Mouse (Mus musculus) CH12.LX (cell line): Measurements from ENCODE around the gene Rrm1. TPM values are rescaled to one million over a fixed set of nuclear protein-coding genes. Genes with fewer than 3 reads are reported as not detected.

Experiments used
- DNase-seq: peaks from one replicate; pipeline ENCODE4 v3.0.0-alpha.2; 2013; ENCODE audit errors: extremely low read depth
- H3K27ac ChIP-seq: 2 replicates; pipeline ENCODE4 v1.5.1; 2012; ENCODE audit warnings: low read depth, mild to moderate bottlenecking, control low read depth, moderate library complexity; ENCODE audit not compliant: insufficient read depth
- H3K27me3 ChIP-seq: replicated peaks from 2 replicates; pipeline ENCODE3; 2012; ENCODE audit warnings: inconsistent platforms
- H3K36me3 ChIP-seq, 2 experiments: replicated peaks in 1 of 2; 2 replicates each; pipeline versions ENCODE3 to v1.6.1; 2012; ENCODE audit warnings: inconsistent platforms in 1 of 2, low read length in 1 of 2, mild to moderate bottlenecking in 1 of 2, mixed read lengths in 1 of 2, moderate library complexity in 1 of 2; ENCODE audit not compliant: control insufficient read depth in 1 of 2, insufficient read depth in 1 of 2
- H3K4me1 ChIP-seq, 2 experiments: 2 replicates each; pipeline ENCODE4 v1.6.1; 2012; ENCODE audit warnings: inconsistent platforms in 1 of 2, moderate library complexity in 1 of 2; ENCODE audit not compliant: insufficient read depth in 2 of 2, control insufficient read depth in 1 of 2
- H3K4me2 ChIP-seq: 2 replicates; pipeline ENCODE4 v1.6.1; 2012; ENCODE audit warnings: low read depth, mild to moderate bottlenecking, control low read depth; ENCODE audit not compliant: poor library complexity, insufficient read depth, severe bottlenecking
- H3K4me3 ChIP-seq, 3 experiments: fragments of 150-350 bp in 1 of 3; sonication (generic) in 1 of 3; replicated peaks in 1 of 3; 2 replicates each; pipeline versions ENCODE3 to v1.5.1; 2011 to 2012; ENCODE audit warnings: low read depth in 2 of 3, low read length in 2 of 3, mild to moderate bottlenecking in 2 of 3, moderate library complexity in 2 of 3, control low read depth in 1 of 3, improper control_type of control experiment in 1 of 3, inconsistent platforms in 1 of 3, mixed read lengths in 1 of 3; ENCODE audit not compliant: poor library complexity in 1 of 3
- H3K79me2 ChIP-seq: replicated peaks from 2 replicates; pipeline ENCODE4 v1.6.1; 2012; ENCODE audit warnings: mild to moderate bottlenecking, moderate library complexity; ENCODE audit not compliant: control insufficient read depth, poor library complexity, insufficient read depth, severe bottlenecking; ENCODE audit errors: extremely low read depth
- H3K9ac ChIP-seq: 2 replicates; pipeline ENCODE4 v1.6.1; 2012; ENCODE audit warnings: low read depth, mild to moderate bottlenecking, control low read depth, moderate library complexity; ENCODE audit not compliant: insufficient read depth
- H3K9me3 ChIP-seq: replicated peaks from 2 replicates; pipeline ENCODE3; 2012; ENCODE audit warnings: low read length, inconsistent platforms, mixed read lengths
- BHLHE40 ChIP-seq: IDR thresholded peaks from 2 replicates; pipeline ENCODE4 v1.6.1; 2011; ENCODE audit warnings: mild to moderate bottlenecking, low read depth, low read length, improper control_type of control experiment
- CHD1 ChIP-seq: IDR thresholded peaks from 2 replicates; pipeline ENCODE4 v1.6.1; 2012; ENCODE audit warnings: low read depth, low read length, improper control_type of control experiment, inconsistent platforms
- CHD2 ChIP-seq: IDR thresholded peaks from 2 replicates; pipeline ENCODE4 v1.6.1; 2011; ENCODE audit warnings: low read length, improper control_type of control experiment
- E2F4 ChIP-seq: IDR thresholded peaks from 2 replicates; pipeline ENCODE4 v1.6.1; 2011; ENCODE audit warnings: low read depth, low read length, improper control_type of control experiment; ENCODE audit not compliant: insufficient replicate concordance
- EP300 ChIP-seq: IDR thresholded peaks from 2 replicates; pipeline ENCODE4 v1.6.1; 2011; ENCODE audit warnings: low read length, improper control_type of control experiment
- ETS1 ChIP-seq: conservative IDR thresholded peaks from 2 replicates; pipeline ENCODE4 v1.6.1; 2012; ENCODE audit warnings: low read depth, mild to moderate bottlenecking, inconsistent platforms, low read length, improper control_type of control experiment, moderate library complexity
- GABPA ChIP-seq: IDR thresholded peaks from 2 replicates; pipeline ENCODE4 v1.6.1; 2012; ENCODE audit warnings: low read depth, low read length, improper control_type of control experiment, inconsistent platforms; ENCODE audit not compliant: insufficient replicate concordance
- HCFC1 ChIP-seq: IDR thresholded peaks from 2 replicates; pipeline ENCODE4 v1.6.1; 2012; ENCODE audit warnings: low read depth, mild to moderate bottlenecking, inconsistent platforms, low read length, improper control_type of control experiment
- JUN ChIP-seq: IDR thresholded peaks from 2 replicates; pipeline ENCODE4 v1.6.1; 2011; ENCODE audit warnings: low read depth, mild to moderate bottlenecking, low read length, improper control_type of control experiment, moderate library complexity; ENCODE audit not compliant: insufficient read depth
- MAFK ChIP-seq: IDR thresholded peaks from 2 replicates; pipeline ENCODE4 v1.6.1; 2011; ENCODE audit warnings: low read length, improper control_type of control experiment; ENCODE audit not compliant: insufficient replicate concordance
- MAX ChIP-seq: IDR thresholded peaks from 2 replicates; pipeline ENCODE4 v1.6.1; 2011; ENCODE audit warnings: low read length, improper control_type of control experiment
- MEF2A ChIP-seq: IDR thresholded peaks from 2 replicates; pipeline ENCODE4 v1.6.1; 2014; ENCODE audit warnings: low read depth, mild to moderate bottlenecking, inconsistent platforms, low read length, improper control_type of control experiment, borderline replicate concordance
- MYC ChIP-seq: IDR thresholded peaks from 2 replicates; pipeline ENCODE4 v1.6.1; 2011; ENCODE audit warnings: low read depth, mild to moderate bottlenecking, improper control_type of control experiment, low read length
- NELFE ChIP-seq: IDR thresholded peaks from 2 replicates; pipeline ENCODE4 v1.6.1; 2011; ENCODE audit warnings: low read depth, low read length, improper control_type of control experiment
- NRF1 ChIP-seq: IDR thresholded peaks from 2 replicates; pipeline ENCODE4 v1.6.1; 2014; ENCODE audit warnings: low read depth, mild to moderate bottlenecking, inconsistent platforms, low read length, improper control_type of control experiment, moderate library complexity
- POLR2A ChIP-seq: IDR thresholded peaks from 2 replicates; pipeline ENCODE4 v1.6.1; 2011; ENCODE audit warnings: low read depth, mild to moderate bottlenecking, improper control_type of control experiment, low read length
- RAD21 ChIP-seq: IDR thresholded peaks from 2 replicates; pipeline ENCODE4 v1.6.1; 2011; ENCODE audit warnings: low read depth, mild to moderate bottlenecking, low read length, improper control_type of control experiment, moderate library complexity
- RCOR1 ChIP-seq: conservative IDR thresholded peaks from 2 replicates; pipeline ENCODE4 v1.6.1; 2012; ENCODE audit warnings: low read depth, mild to moderate bottlenecking, inconsistent platforms, low read length, improper control_type of control experiment
- SIN3A ChIP-seq: IDR thresholded peaks from 2 replicates; pipeline ENCODE4 v1.6.1; 2012; ENCODE audit warnings: low read length, improper control_type of control experiment, inconsistent platforms
- SMC3 ChIP-seq: IDR thresholded peaks from 2 replicates; pipeline ENCODE4 v1.6.1; 2011; ENCODE audit warnings: low read depth, low read length, improper control_type of control experiment
- TCF12 ChIP-seq: IDR thresholded peaks from 2 replicates; pipeline ENCODE4 v1.6.1; 2014; ENCODE audit warnings: low read depth, mild to moderate bottlenecking, inconsistent platforms, low read length, improper control_type of control experiment
- UBTF ChIP-seq: IDR thresholded peaks from 2 replicates; pipeline ENCODE4 v1.6.1; 2012; ENCODE audit warnings: low read depth, mild to moderate bottlenecking, inconsistent platforms, low read length, improper control_type of control experiment, moderate library complexity
- USF1 ChIP-seq: IDR thresholded peaks from 2 replicates; pipeline ENCODE4 v1.6.1; 2014; ENCODE audit warnings: low read depth, mild to moderate bottlenecking, inconsistent platforms, low read length, improper control_type of control experiment
- USF2 ChIP-seq: conservative IDR thresholded peaks from 2 replicates; pipeline ENCODE4 v1.6.1; 2011; ENCODE audit warnings: low read depth, low read length, improper control_type of control experiment
- ZKSCAN1 ChIP-seq: IDR thresholded peaks from 2 replicates; pipeline ENCODE4 v1.6.1; 2012; ENCODE audit warnings: low read depth, inconsistent platforms, low read length, improper control_type of control experiment, borderline replicate concordance
- dilution Hi-C: fragments of 300-500 bp; cut with MboI; formaldehyde crosslinking; loops from 2 replicates; pipeline ENCODE4 v1.14.3; 2020; ENCODE audit warnings: low sequenced_read_pairs; ENCODE audit not compliant: extremely low pct_unique_long_range_greater_than_20kb, extremely low pct_ligation_motif_present
- in situ Hi-C: fragments of 300-500 bp; cut with MboI; formaldehyde crosslinking; loops from 3 replicates; pipeline ENCODE4 v1.14.3; 2019; ENCODE audit warnings: low sequenced_read_pairs, low pct_ligation_motif_present, low pct_unique_long_range_greater_than_20kb, mixed read lengths
- polyA plus RNA-seq: library from polyadenylated mRNA; unstranded; fragments of >175 nt; gene quantifications from 2 replicates; pipeline ENCODE4 v1.2.1, GENCODE M21; 2012; ENCODE audit warnings: low read depth; ENCODE audit not compliant: insufficient read length
- total RNA-seq, 2 experiments: library from RNA; depleted of rRNA; stranded (reverse); fragments of 300-350 nt in 1 of 2; fragments of >200 nt in 1 of 2; gene quantifications; 2 replicates each; pipeline ENCODE4 v1.2.3; 2012 to 2014

The Rrm1 gene
- total and polyA plus RNA-seq, 3 experiments = 156 to 248 (median 227) TPM

- no peak overlapping the region for H3K4me3 ChIP-seq
- DNase-seq = no peak
- no peak for TF ChIP-seq EP300
- TF ChIP-seq POLR2A = no peak
- no peak for TF ChIP-seq UBTF
- no peak for TF ChIP-seq MAX
- no peak for TF ChIP-seq NRF1
- no peak for TF ChIP-seq CHD1
- TF ChIP-seq USF1 = no peak
- TF ChIP-seq MAFK = no peak
- TF ChIP-seq MEF2A = no peak
- TF ChIP-seq MYC = no peak
- no peak for TF ChIP-seq CHD2
- TF ChIP-seq BHLHE40 = no peak
- TF ChIP-seq NELFE = no peak
- TF ChIP-seq ZKSCAN1 = no peak
- no peak for TF ChIP-seq SMC3
- dilution Hi-C loops (no loop called here), in situ Hi-C loops (no loop called here)
- no peak overlapping the region for H3K4me2 ChIP-seq
- H3K4me1 ChIP-seq = 0 out of 4 replicates have a peak, but pooled peaks cover 0 to 3% of the 10 kb centered on the region in 2 experiments
- no peaks in the 10 kb centered on the region for H3K27me3 ChIP-seq
- H3K9ac ChIP-seq = no peak overlapping the region
- no peak overlapping the region for H3K27ac ChIP-seq
- no peaks in the 10 kb centered on the region for H3K79me2 ChIP-seq
- H3K9me3 ChIP-seq = no peaks in the 10 kb centered on the region
- peaks cover 0 to 29% of the 10 kb centered on the region in 2 experiments for H3K36me3 ChIP-seq
These were observed 39.3 kb downstream of the Rrm1 start for GRCm38 (mm10) chr7:102480821-102481220.

GRCm38 (mm10) chr7:102481579-102481978 lies 40.1 kb downstream of the Rrm1 start, which contains the start of gene Olfr543:
Gene Olfr543, minus strand, starts transcription at chr7:102481679.
- Histone ChIP-seq H3K79me2 (no peaks in the 10 kb centered on the region), H3K4me3 (no peak within 1 kb of the TSS), H3K27ac (no peak within 1 kb of the TSS), H3K27me3 (no peaks in the 10 kb centered on the region), H3K9me3 (no peaks in the 10 kb centered on the region), H3K36me3 (peaks cover 0 to 28% of the 10 kb centered on the region in 2 experiments), H3K9ac (no peak within 1 kb of the TSS), H3K4me2 (no peak within 1 kb of the TSS), H3K4me1 (0 out of 4 replicates have a peak, but pooled peaks cover 0 to 3% of the 10 kb centered on the region in 2 experiments)
- in situ Hi-C loops = no loop called here
- no peak for DNase-seq
- no peak for TF ChIP-seq MAFK
- TF ChIP-seq ETS1 = no peak
- no peak for TF ChIP-seq BHLHE40
- no peak for TF ChIP-seq TCF12
- TF ChIP-seq CHD1 = no peak
- no peak for TF ChIP-seq HCFC1
- TF ChIP-seq SIN3A = no peak
- TF ChIP-seq JUN = no peak
- no peak for TF ChIP-seq CHD2
- no peak for TF ChIP-seq MEF2A
- no peak for TF ChIP-seq POLR2A
- no peak for TF ChIP-seq ZKSCAN1
- no peak for TF ChIP-seq MYC
- no peak for TF ChIP-seq USF1
- TF ChIP-seq USF2 = no peak
- TF ChIP-seq EP300 = no peak
- no peak for TF ChIP-seq RAD21
- no peak for TF ChIP-seq RCOR1
- TF ChIP-seq GABPA = no peak
- no peak for TF ChIP-seq E2F4
- dilution Hi-C loops = no loop called here
